Mouse (Mus musculus): ENCODE data around the gene Hoga1.

DNA sequence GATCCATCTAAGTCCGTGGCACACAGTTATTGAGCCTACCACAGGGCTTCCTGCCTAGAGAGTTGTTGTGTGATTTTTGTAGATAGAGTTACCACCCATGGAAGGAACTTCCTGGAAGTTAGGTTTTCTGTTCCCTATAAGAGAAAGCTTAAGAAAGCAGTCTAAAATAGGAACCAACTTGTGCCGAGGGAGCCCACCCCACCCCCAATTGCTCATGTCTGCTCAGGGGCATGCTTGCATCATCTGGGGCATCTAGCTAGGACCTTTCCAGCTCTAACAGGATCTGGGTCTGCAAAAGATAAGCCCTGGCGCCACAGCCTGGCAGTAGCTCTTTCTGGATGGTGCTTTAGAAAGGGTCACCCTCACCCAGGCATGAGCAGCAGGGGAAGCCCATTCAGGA, 39.8 kb upstream of the Hoga1 start:
- TF ChIP-seq CHD2 (IDR thresholded peaks at IDR 0.05; ENCODE audit: low read depth, low read length) (no peak), MAFK (IDR thresholded peaks at IDR 0.05; ENCODE audit: insufficient read depth, low read depth, low read length) (no peak)
